9 mouse cellular contexts compared by ENCODE assay signal in genomic region chr11:75240158-75240934, GRCm38 (mm10). TPM values are rescaled to one million over a fixed set of nuclear protein-coding genes. Genes with fewer than 3 reads are reported as not detected.
DNase-seq lines count a peak whose midpoint lies in the region; ATAC-seq and TF ChIP-seq lines count a peak whose summit lies in the region.
"Had no signal": no experiment of that assay in that cellular context is flagged by ENCODE, and none has a peak within 500 bp of the region (broad histone marks: within the 10 kb centered on the region; RNA-seq: fewer than 3 reads in every experiment).

No protein-coding gene starts in this region.

- TF ChIP-seq CTCF in heart, postnatal 0 days (IDR thresholded peaks at IDR 0.05; ENCODE audit: low read depth), result peak; percentile 38

- no peak overlapping the region for H3K4me3 ChIP-seq in hindbrain, embryonic 16.5 days (ENCODE audit: low read length)
- H3K4me3 ChIP-seq in hindbrain, embryonic 10.5 days, result no peak overlapping the region
- H3K4me3 ChIP-seq in heart, postnatal 0 days (ENCODE audit: low read depth, low read length), result no peak overlapping the region

- no peak overlapping the region for H3K9ac ChIP-seq in hindbrain, embryonic 16.5 days (ENCODE audit: low read depth, low read length)
- no peak overlapping the region for H3K9ac ChIP-seq in heart, postnatal 0 days (replicated peaks; ENCODE audit: low read depth, low read length)

- H3K36me3 ChIP-seq in hindbrain, embryonic 16.5 days (ENCODE audit: control insufficient read depth, insufficient read depth, low read length), result no peaks in the 10 kb centered on the region
- H3K36me3 ChIP-seq in hindbrain, embryonic 10.5 days, result no peaks in the 10 kb centered on the region
- H3K36me3 ChIP-seq in heart, postnatal 0 days (replicated peaks; ENCODE audit: control insufficient read depth, insufficient read depth, low read length), result no peaks in the 10 kb centered on the region

- 58% methylated on average over 13 of the region's 13 CpGs for WGBS in hindbrain, embryonic 16.5 days
- 74% methylated on average over 13 of the region's 13 CpGs for WGBS in hindbrain, embryonic 10.5 days
- 37% methylated on average over 13 of the region's 13 CpGs for WGBS in heart, postnatal 0 days

- peaks cover 2% of the 10 kb centered on the region; the same call in 1 of the 2 replicates for H3K4me1 ChIP-seq in hindbrain, embryonic 16.5 days (ENCODE audit: control insufficient read depth, insufficient read depth, low read depth, low read length)
- peaks cover 19% of the 10 kb centered on the region for H3K4me1 ChIP-seq in hindbrain, embryonic 10.5 days (replicated peaks)
- peaks cover 35% of the 10 kb centered on the region for H3K4me1 ChIP-seq in heart, postnatal 0 days (ENCODE audit: control insufficient read depth, insufficient read depth)

- H3K27ac ChIP-seq in hindbrain, embryonic 16.5 days (ENCODE audit: low read depth, low read length), result no peak overlapping the region
- no peak overlapping the region for H3K27ac ChIP-seq in hindbrain, embryonic 10.5 days
- peak overlapping the region; percentile 58 for H3K27ac ChIP-seq in heart, postnatal 0 days (ENCODE audit: low read depth)

- no peak overlapping the region for H3K4me2 ChIP-seq in hindbrain, embryonic 16.5 days (ENCODE audit: low read length)
- H3K4me2 ChIP-seq in heart, postnatal 0 days (ENCODE audit: low read depth, low read length), result no peak overlapping the region

- no peaks in the 10 kb centered on the region for H3K9me3 ChIP-seq in hindbrain, embryonic 16.5 days (ENCODE audit: control insufficient read depth, low read length)
- no peaks in the 10 kb centered on the region for H3K9me3 ChIP-seq in hindbrain, embryonic 10.5 days
- no peaks in the 10 kb centered on the region for H3K9me3 ChIP-seq in heart, postnatal 0 days (replicated peaks; ENCODE audit: control insufficient read depth, low read length)

- no peak for TF ChIP-seq EP300 in heart, postnatal 0 days (IDR thresholded peaks at IDR 0.05; ENCODE audit: low read depth)

- DNase-seq in hindbrain, embryonic 10.5 days (ENCODE audit: low spot score), result no peak
- DNase-seq in cerebellum, adult 9-11 months, result peak; percentile 96
- peak; percentile 75 for DNase-seq in heart, postnatal 0 days (ENCODE audit: low spot score)
- peak; percentile 70 for DNase-seq in lung, postnatal 14 days
- DNase-seq in adrenal gland, adult 18-20 months (ENCODE audit: low spot score in 2 of 2), result no peak
- no peak for DNase-seq in frontal cortex, postnatal 25 days (ENCODE audit: low spot score in 2 of 2)
- DNase-seq in kidney, postnatal 10 days, result no peak
- DNase-seq: kidney, adult 9 months had no signal

- no peaks in the 10 kb centered on the region for H3K27me3 ChIP-seq in hindbrain, embryonic 16.5 days (replicated peaks; ENCODE audit: control insufficient read depth, insufficient read depth, low read length)
- peaks cover 25% of the 10 kb centered on the region for H3K27me3 ChIP-seq in hindbrain, embryonic 10.5 days (ENCODE audit: insufficient read depth, poor library complexity, severe bottlenecking)
- H3K27me3 ChIP-seq in heart, postnatal 0 days (ENCODE audit: control insufficient read depth, insufficient read depth, low read length), result no peaks in the 10 kb centered on the region

- ATAC-seq in hindbrain, embryonic 16.5 days, result peak; percentile 46; the same call in 1 of the 2 replicates
- ATAC-seq in heart, postnatal 0 days (ENCODE audit: insufficient read depth, low read depth), result peak; percentile 85

RNA-seq across cellular contexts. Expression of gene Rtn4rl1, which starts 46.8 kb away (rescaled TPM):
- polyA plus RNA-seq in hindbrain, embryonic 16.5 days (2015; fragmentation: Nextera tagmentation; extraction: Ambion mirVana), result 10.6 and 10.7 TPM in 2 replicates
- polyA plus RNA-seq in hindbrain, embryonic 10.5 days (2016; fragmentation: Nextera tagmentation; extraction: Ambion mirVana), result 2.5 and 2.8 TPM in 2 replicates
- total RNA-seq in heart, postnatal 0 days (2014; rRNA removed; ENCODE audit: low replicate concordance), result 6.0 and 19.7 TPM in 2 replicates
- 12.2 and 12.8 TPM in 2 replicates for polyA plus RNA-seq in heart, postnatal 0 days (2015; fragmentation: Nextera tagmentation; extraction: Ambion mirVana)
- 10 to 100 TPM; 27.7 to 33.2 TPM for total RNA-seq in adrenal gland, adult 18-20 months (2021)

RNA-seq across cellular contexts. Expression of gene Dph1, which starts 49.3 kb away (rescaled TPM):
- polyA plus RNA-seq in hindbrain, embryonic 16.5 days (2015; fragmentation: Nextera tagmentation; extraction: Ambion mirVana), result 15.4 and 15.7 TPM in 2 replicates
- 23.2 and 24.2 TPM in 2 replicates for polyA plus RNA-seq in hindbrain, embryonic 10.5 days (2016; fragmentation: Nextera tagmentation; extraction: Ambion mirVana)
- 34.4 and 72.1 TPM in 2 replicates for total RNA-seq in heart, postnatal 0 days (2014; rRNA removed; ENCODE audit: low replicate concordance)
- 19.3 and 20.2 TPM in 2 replicates for polyA plus RNA-seq in heart, postnatal 0 days (2015; fragmentation: Nextera tagmentation; extraction: Ambion mirVana)
- total RNA-seq in adrenal gland, adult 18-20 months (2021), result 10 to 100 TPM; 23.4 to 34.5 TPM

Comparison
In these comparisons a context has a peak if more than half of its experiments do, and no peak if none do; other contexts are left out.
1. DNase-seq: peak in cerebellum, adult 9-11 months (single experiment), heart, postnatal 0 days (single experiment) and lung, postnatal 14 days (single experiment); none in hindbrain, embryonic 10.5 days (single experiment), adrenal gland, adult 18-20 months (0 of 2), frontal cortex, postnatal 25 days (0 of 2) and kidney, postnatal 10 days (single experiment).